14 mouse cellular contexts compared by ENCODE assay signal in genomic region chr6:137752275-137752655, GRCm38 (mm10).
"Had no signal": no experiment of that assay in that cellular context is flagged by ENCODE, and none has a peak within 500 bp of the region (broad histone marks: within the 10 kb centered on the region; RNA-seq: fewer than 3 reads in every experiment).

No protein-coding gene starts in this region.

- ATAC-seq: inflammation-experienced regulatory T-cells, adult 6 months; lung, postnatal 0 days; midbrain, embryonic 16.5 days had no signal

- H3K27ac ChIP-seq: limb, embryonic 13.5 days; liver, embryonic 13.5 days; midbrain, embryonic 10.5 days; neural tube, embryonic 13.5 days; stomach, embryonic 15.5 days had no signal

- H3K9me3 ChIP-seq: limb, embryonic 13.5 days; liver, embryonic 13.5 days; midbrain, embryonic 10.5 days; neural tube, embryonic 13.5 days; stomach, embryonic 15.5 days had no signal

- H3K27me3 ChIP-seq: limb, embryonic 13.5 days; liver, embryonic 13.5 days; neural tube, embryonic 13.5 days; stomach, embryonic 15.5 days had no signal

- DNase-seq: layer of hippocampus, adult 9-11 months; liver, embryonic 13.5 days; lung, adult 18-20 months; lung, postnatal 36 days; retina, postnatal 1 day; right cerebral cortex, postnatal 4 days; thymus, postnatal 36 days had no signal

- H3K4me2 ChIP-seq: limb, embryonic 13.5 days; liver, embryonic 13.5 days; neural tube, embryonic 13.5 days; stomach, embryonic 15.5 days had no signal

- H3K4me3 ChIP-seq: limb, embryonic 13.5 days; liver, embryonic 13.5 days; midbrain, embryonic 10.5 days; neural tube, embryonic 13.5 days; stomach, embryonic 15.5 days had no signal

- H3K9ac ChIP-seq: limb, embryonic 13.5 days; liver, embryonic 13.5 days; neural tube, embryonic 13.5 days; stomach, embryonic 15.5 days had no signal
